Mouse (Mus musculus): ENCODE measurements at regions not wholly inside any gene's neighbourhood (a gene's known extent, or its start where the extent isn't known, plus 50 kb on each side); places are given as distances from the start of the nearest gene placed in this dataset.

GRCm38 (mm10) chr12:5996672-5997071 lies 621.2 kb upstream of the Klhl29 start:
- no peaks in the 10 kb centered on the region for H3K9me3 ChIP-seq (ENCODE audit: control insufficient read depth, low read length)
- no peaks in the 10 kb centered on the region for H3K27me3 ChIP-seq (ENCODE audit: control insufficient read depth, insufficient read depth, low read length)
- no peak overlapping the region for H3K4me2 ChIP-seq (replicated peaks; ENCODE audit: low read depth)
- H3K4me3 ChIP-seq (ENCODE audit: low read depth, low read length) = no peak overlapping the region
- no peaks in the 10 kb centered on the region for H3K4me1 ChIP-seq (replicated peaks; ENCODE audit: control insufficient read depth, insufficient read depth)
- ATAC-seq (ENCODE audit: low FRiP score, low TSS enrichment) (no peak), DNase-seq (ENCODE audit: low spot score) (no peak)
- H3K36me3 ChIP-seq (ENCODE audit: control insufficient read depth, insufficient read depth, low read length) = no peaks in the 10 kb centered on the region
- WGBS = 70% methylated on average over 6 of the region's 6 CpGs
- TF ChIP-seq CTCF (IDR thresholded peaks at IDR 0.05; ENCODE audit: low read depth) (no peak), EP300 (optimal IDR thresholded peaks at IDR 0.05) (no peak)
- no peak overlapping the region for H3K27ac ChIP-seq (replicated peaks)
- no peak overlapping the region for H3K9ac ChIP-seq (ENCODE audit: low read length)

DNA sequence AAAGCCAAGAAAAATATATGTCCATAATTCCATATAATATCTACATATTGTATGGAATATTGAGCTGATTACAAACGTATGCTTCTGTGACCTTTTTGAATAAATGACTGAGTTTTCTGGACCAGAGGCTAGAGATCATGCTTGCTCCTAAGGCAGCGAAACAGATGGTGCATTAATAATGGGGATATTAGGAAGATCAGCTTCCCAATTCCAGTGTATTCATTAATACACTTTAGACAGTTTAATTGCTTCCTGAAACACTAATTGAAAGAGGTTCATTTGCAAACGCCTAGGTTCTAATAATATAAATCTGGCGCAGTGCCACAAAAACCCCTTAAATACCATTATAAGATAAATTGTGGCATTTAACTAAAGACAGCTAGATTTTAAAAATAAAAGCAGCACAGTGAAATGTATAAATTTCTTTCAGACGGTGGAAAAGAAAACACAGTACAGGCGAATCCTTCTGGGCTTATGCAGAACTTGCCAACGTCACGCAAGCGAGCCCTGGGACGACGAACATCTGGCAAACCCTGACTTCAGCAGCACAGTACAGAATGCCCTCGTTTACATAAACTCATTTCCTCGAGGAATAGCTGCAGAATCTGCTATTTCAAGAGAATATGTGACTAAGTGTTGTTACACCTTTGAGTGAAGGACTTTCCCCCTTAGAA lies 608.6 kb upstream of the Klhl29 start:
- DNase-seq (ENCODE audit: low spot score) = no peak
- TF ChIP-seq CTCF (IDR thresholded peaks at IDR 0.05; ENCODE audit: low read depth) (no peak), EP300 (optimal IDR thresholded peaks at IDR 0.05) (no peak)
- H3K4me2 ChIP-seq (replicated peaks; ENCODE audit: low read depth) = 0 out of 2 replicates have a peak overlapping the region, but pooled peaks have one; percentile 5

DNA sequence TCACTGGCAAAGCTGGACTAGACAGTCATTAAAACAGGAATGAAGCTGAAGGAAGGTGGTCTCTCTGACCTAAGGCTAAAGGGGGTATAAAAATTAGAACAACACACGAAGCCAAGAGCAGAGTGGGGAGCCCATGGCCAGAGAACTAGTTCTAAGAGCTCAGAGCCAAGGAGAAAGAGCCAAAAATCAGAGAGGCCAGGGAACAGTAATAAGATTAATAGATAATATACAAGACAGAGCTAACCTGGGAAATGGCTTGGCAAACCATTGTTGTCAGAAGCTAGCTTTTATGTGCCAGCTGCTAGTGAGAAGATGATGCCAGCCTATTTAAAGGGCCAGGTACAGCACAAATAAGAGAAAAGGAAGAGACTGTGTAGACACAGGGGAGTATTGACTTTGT lies 606.6 kb upstream of the Klhl29 start:
- Histone ChIP-seq H3K9ac (ENCODE audit: low read length) (no peak overlapping the region), H3K27me3 (ENCODE audit: control insufficient read depth, insufficient read depth, low read length) (no peaks in the 10 kb centered on the region), H3K36me3 (ENCODE audit: control insufficient read depth, insufficient read depth, low read length) (no peaks in the 10 kb centered on the region), H3K4me2 (replicated peaks; ENCODE audit: low read depth) (no peak overlapping the region), H3K4me1 (replicated peaks; ENCODE audit: control insufficient read depth, insufficient read depth) (no peaks in the 10 kb centered on the region), H3K4me3 (ENCODE audit: low read depth, low read length) (no peak overlapping the region), H3K27ac (replicated peaks) (no peak overlapping the region), H3K9me3 (ENCODE audit: control insufficient read depth, low read length) (no peaks in the 10 kb centered on the region)
- TF ChIP-seq EP300 (optimal IDR thresholded peaks at IDR 0.05) (no peak), CTCF (IDR thresholded peaks at IDR 0.05; ENCODE audit: low read depth) (no peak)
- WGBS = 47% methylated on average over 1 of the region's 1 CpGs
- no peak for DNase-seq (ENCODE audit: low spot score)
- no peak for ATAC-seq (ENCODE audit: low FRiP score, low TSS enrichment)

More for the DNA sequence above, 608.6 kb upstream of the Klhl29 start:
- Histone ChIP-seq H3K27ac (replicated peaks) (no peak overlapping the region), H3K27me3 (ENCODE audit: control insufficient read depth, insufficient read depth, low read length) (no peaks in the 10 kb centered on the region), H3K36me3 (ENCODE audit: control insufficient read depth, insufficient read depth, low read length) (no peaks in the 10 kb centered on the region), H3K9me3 (ENCODE audit: control insufficient read depth, low read length) (no peaks in the 10 kb centered on the region), H3K9ac (ENCODE audit: low read length) (no peak overlapping the region), H3K4me1 (replicated peaks; ENCODE audit: control insufficient read depth, insufficient read depth) (no peaks in the 10 kb centered on the region), H3K4me3 (ENCODE audit: low read depth, low read length) (no peak overlapping the region)
- WGBS = 39% methylated on average over 13 of the region's 13 CpGs
- no peak for ATAC-seq (ENCODE audit: low FRiP score, low TSS enrichment)

DNA sequence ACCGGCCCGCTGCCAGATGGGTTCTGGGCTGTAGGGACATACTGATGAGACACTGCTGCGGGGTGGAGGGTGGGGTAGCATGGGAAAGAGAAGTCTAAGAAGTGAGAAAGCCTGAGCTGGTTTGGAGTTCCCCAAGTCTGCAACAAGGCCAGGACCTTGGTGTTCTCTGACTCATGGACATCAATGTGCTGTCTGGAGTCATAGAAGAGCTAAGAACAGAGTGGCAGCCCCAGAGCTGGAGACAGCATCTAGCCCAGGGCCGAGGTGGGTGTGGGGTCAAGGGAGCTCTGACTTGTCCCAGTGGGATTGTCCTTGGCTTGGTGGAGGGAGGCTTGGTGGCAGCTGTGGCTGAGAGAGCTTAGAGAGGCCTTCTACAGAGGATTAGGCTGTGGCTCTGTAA lies 600.4 kb upstream of the Klhl29 start:
- H3K4me2 ChIP-seq (replicated peaks; ENCODE audit: low read depth) = no peak overlapping the region
- H3K27ac ChIP-seq (replicated peaks) = no peak overlapping the region
- no peak overlapping the region for H3K9ac ChIP-seq (ENCODE audit: low read length)
- DNase-seq (ENCODE audit: low spot score) (no peak), ATAC-seq (ENCODE audit: low FRiP score, low TSS enrichment) (no peak)
- no peaks in the 10 kb centered on the region for H3K27me3 ChIP-seq (ENCODE audit: control insufficient read depth, insufficient read depth, low read length)
- H3K4me3 ChIP-seq (ENCODE audit: low read depth, low read length) = no peak overlapping the region
- no peaks in the 10 kb centered on the region for H3K9me3 ChIP-seq (ENCODE audit: control insufficient read depth, low read length)
- 86% methylated on average over 4 of the region's 4 CpGs for WGBS
- TF ChIP-seq CTCF (IDR thresholded peaks at IDR 0.05; ENCODE audit: low read depth) (no peak), EP300 (optimal IDR thresholded peaks at IDR 0.05) (no peak)
- no peaks in the 10 kb centered on the region for H3K36me3 ChIP-seq (ENCODE audit: control insufficient read depth, insufficient read depth, low read length)
- H3K4me1 ChIP-seq (replicated peaks; ENCODE audit: control insufficient read depth, insufficient read depth) = no peaks in the 10 kb centered on the region

- TF ChIP-seq EP300 (optimal IDR thresholded peaks at IDR 0.05) = no peak
- TF ChIP-seq CTCF (IDR thresholded peaks at IDR 0.05; ENCODE audit: low read depth) = no peak
- WGBS = 65% methylated on average over 4 of the region's 4 CpGs
- ATAC-seq (ENCODE audit: low FRiP score, low TSS enrichment) = no peak
Observed at GRCm38 (mm10) chr12:5969556-5969955, 594.1 kb upstream of the Klhl29 start.

DNA sequence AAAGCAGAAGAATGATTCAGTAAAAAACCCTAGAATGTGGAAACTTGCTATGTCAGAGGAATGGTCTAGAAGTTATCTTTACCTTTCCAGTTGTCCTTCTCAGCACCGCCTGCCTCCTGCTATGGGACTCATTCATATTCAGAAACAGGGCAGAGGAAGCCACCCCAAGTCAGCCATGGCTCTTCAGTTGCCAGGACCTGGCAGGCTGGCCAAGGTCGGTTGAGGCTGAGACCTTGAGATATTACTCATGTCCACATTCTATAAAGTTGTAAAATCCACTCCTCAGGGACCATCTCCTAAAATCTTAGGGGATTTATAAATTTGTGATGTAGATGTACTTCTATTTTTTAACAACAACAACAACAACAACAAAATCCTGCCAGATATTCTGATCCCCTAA lies 580.7 kb upstream of the Klhl29 start:
- Histone ChIP-seq H3K4me1 (replicated peaks; ENCODE audit: control insufficient read depth, insufficient read depth) (no peaks in the 10 kb centered on the region), H3K4me3 (ENCODE audit: low read depth, low read length) (no peak overlapping the region), H3K9me3 (ENCODE audit: control insufficient read depth, low read length) (no peaks in the 10 kb centered on the region), H3K27ac (replicated peaks) (no peak overlapping the region), H3K9ac (ENCODE audit: low read length) (no peak overlapping the region), H3K36me3 (ENCODE audit: control insufficient read depth, insufficient read depth, low read length) (no peaks in the 10 kb centered on the region), H3K27me3 (ENCODE audit: control insufficient read depth, insufficient read depth, low read length) (no peaks in the 10 kb centered on the region), H3K4me2 (replicated peaks; ENCODE audit: low read depth) (no peak overlapping the region)
- WGBS = 72% methylated on average over 2 of the region's 2 CpGs
- TF ChIP-seq EP300 (optimal IDR thresholded peaks at IDR 0.05) = no peak
- TF ChIP-seq CTCF (IDR thresholded peaks at IDR 0.05; ENCODE audit: low read depth) = no peak
- ATAC-seq (ENCODE audit: low FRiP score, low TSS enrichment) = no peak
- DNase-seq (ENCODE audit: low spot score) = no peak

More at GRCm38 (mm10) chr12:5969556-5969955, 594.1 kb upstream of the Klhl29 start:
- H3K27me3 ChIP-seq (ENCODE audit: control insufficient read depth, insufficient read depth, low read length) = no peaks in the 10 kb centered on the region
- no peak overlapping the region for H3K4me2 ChIP-seq (replicated peaks; ENCODE audit: low read depth)
- no peak overlapping the region for H3K9ac ChIP-seq (ENCODE audit: low read length)
- H3K4me3 ChIP-seq (ENCODE audit: low read depth, low read length) = no peak overlapping the region
- H3K27ac ChIP-seq (replicated peaks) = no peak overlapping the region
- H3K4me1 ChIP-seq (replicated peaks; ENCODE audit: control insufficient read depth, insufficient read depth) = no peaks in the 10 kb centered on the region
- no peaks in the 10 kb centered on the region for H3K36me3 ChIP-seq (ENCODE audit: control insufficient read depth, insufficient read depth, low read length)
- DNase-seq (ENCODE audit: low spot score) = no peak
- no peaks in the 10 kb centered on the region for H3K9me3 ChIP-seq (ENCODE audit: control insufficient read depth, low read length)

Data from stomach, postnatal 0 days (tissue).